ENCODE assay signal across 9 mouse cellular contexts in the genomic region with DNA sequence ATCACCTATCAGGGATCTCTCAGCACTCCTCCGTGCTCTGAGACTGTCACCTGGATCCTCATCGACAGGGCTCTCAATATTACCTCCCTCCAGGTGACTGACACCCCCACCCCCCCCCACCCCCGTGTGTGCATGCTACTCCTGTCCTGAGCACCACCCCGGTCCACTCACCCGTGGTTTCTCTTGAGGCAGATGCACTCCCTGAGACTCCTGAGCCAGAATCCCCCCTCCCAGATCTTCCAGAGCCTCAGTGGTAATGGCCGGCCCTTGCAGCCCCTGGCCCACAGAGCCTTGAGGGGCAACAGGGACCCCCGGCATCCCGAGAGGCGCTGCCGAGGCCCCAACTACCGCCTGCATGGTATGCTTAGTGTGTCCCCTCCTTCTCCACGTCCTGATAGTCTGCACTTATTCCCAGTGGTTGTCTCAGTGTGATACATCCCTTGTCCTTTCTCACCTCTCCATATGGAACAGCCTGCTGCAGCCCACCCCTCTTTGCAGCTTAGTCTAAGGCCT. TPM values are rescaled to one million over a fixed set of nuclear protein-coding genes. Genes with fewer than 3 reads are reported as not detected.
DNase-seq lines count a peak whose midpoint lies in the region; ATAC-seq and TF ChIP-seq lines count a peak whose summit lies in the region.
"Had no signal": no experiment of that assay in that cellular context is flagged by ENCODE, and none has a peak within 500 bp of the region (broad histone marks: within the 10 kb centered on the region; RNA-seq: fewer than 3 reads in every experiment).

No protein-coding gene starts in this region.

- no peak for DNase-seq in cerebellum, adult 2 months
- no peak for DNase-seq in retina, postnatal 1 day
- DNase-seq in adrenal gland, adult 18-20 months (ENCODE audit: low spot score in 2 of 2) = no peak

- peak overlapping the region; percentile 75 for H3K4me3 ChIP-seq in cerebellum, adult 2 months (replicated peaks; ENCODE audit: insufficient read depth, low read depth, low read length)
- H3K4me3 ChIP-seq in megakaryocyte, embryonic 14.5 days (replicated peaks) = peak overlapping the region; percentile 94
- H3K4me3 ChIP-seq in limb, embryonic 13.5 days = peak overlapping the region; percentile 73
- H3K4me3 ChIP-seq in stomach, embryonic 16.5 days (replicated peaks; ENCODE audit: low read length) = peak overlapping the region; percentile 71

- peaks cover 4% of the 10 kb centered on the region for H3K36me3 ChIP-seq in megakaryocyte, embryonic 14.5 days (replicated peaks; ENCODE audit: low read length)
- no peaks in the 10 kb centered on the region for H3K36me3 ChIP-seq in limb, embryonic 13.5 days
- no peaks in the 10 kb centered on the region for H3K36me3 ChIP-seq in stomach, embryonic 16.5 days (ENCODE audit: control insufficient read depth, insufficient read depth, low read length)

- no peaks in the 10 kb centered on the region for H3K9me3 ChIP-seq in megakaryocyte, embryonic 14.5 days
- no peaks in the 10 kb centered on the region for H3K9me3 ChIP-seq in limb, embryonic 13.5 days
- H3K9me3 ChIP-seq in stomach, embryonic 16.5 days (replicated peaks; ENCODE audit: control insufficient read depth, low read length) = no peaks in the 10 kb centered on the region

- H3K27ac ChIP-seq in cerebellum, adult 2 months (ENCODE audit: insufficient read depth, low read length) = peak overlapping the region; percentile 87
- peak overlapping the region; percentile 79; the same call in 1 of the 2 replicates for H3K27ac ChIP-seq in limb, embryonic 13.5 days
- H3K27ac ChIP-seq in stomach, embryonic 16.5 days (ENCODE audit: low read length) = peak overlapping the region; percentile 90

- TF ChIP-seq CTCF in cerebellum, adult 2 months (IDR thresholded peaks at IDR 0.05; ENCODE audit: borderline replicate concordance, insufficient read depth, low read depth, low read length) = no peak

- peaks cover 16% of the 10 kb centered on the region for H3K4me1 ChIP-seq in cerebellum, adult 2 months (ENCODE audit: control insufficient read depth, insufficient read depth, low read length)
- H3K4me1 ChIP-seq in megakaryocyte, embryonic 14.5 days = peaks cover 84% of the 10 kb centered on the region
- peaks cover 66% of the 10 kb centered on the region for H3K4me1 ChIP-seq in limb, embryonic 13.5 days
- H3K4me1 ChIP-seq in stomach, embryonic 16.5 days (ENCODE audit: control insufficient read depth, insufficient read depth, low read length) = peaks cover 43% of the 10 kb centered on the region

- peak overlapping the region; percentile 60 for H3K9ac ChIP-seq in limb, embryonic 13.5 days
- peak overlapping the region; percentile 77 for H3K9ac ChIP-seq in stomach, embryonic 16.5 days (ENCODE audit: low read length)

- peak overlapping the region; percentile 99 for H3K4me2 ChIP-seq in limb, embryonic 13.5 days (replicated peaks)
- H3K4me2 ChIP-seq in stomach, embryonic 16.5 days (ENCODE audit: low read depth, low read length) = peak overlapping the region; percentile 93

- no peak for ATAC-seq in cerebellum, adult (ENCODE audit: insufficient number of reproducible peaks, low FRiP score, low TSS enrichment)
- no peak for ATAC-seq in megakaryocyte, adult 5-6 weeks (ENCODE audit: poor library complexity, severe bottlenecking)
- no peak for ATAC-seq in limb, embryonic 13.5 days (ENCODE audit: low FRiP score, low read depth)
- ATAC-seq in stomach, embryonic 16.5 days (ENCODE audit: insufficient read depth, low FRiP score) = no peak

- H3K27me3 ChIP-seq in cerebellum, adult 2 months (ENCODE audit: control insufficient read depth, insufficient read depth, low read length) = no peaks in the 10 kb centered on the region
- H3K27me3 ChIP-seq in megakaryocyte, embryonic 14.5 days (replicated peaks) = peaks cover 21% of the 10 kb centered on the region
- peaks cover 21% of the 10 kb centered on the region for H3K27me3 ChIP-seq in limb, embryonic 13.5 days
- H3K27me3 ChIP-seq in stomach, embryonic 16.5 days (ENCODE audit: control insufficient read depth, insufficient read depth, low read length) = peaks cover 19% of the 10 kb centered on the region; the same call in 1 of the 2 replicates

- WGBS in cerebellum, adult 2 months = 9% methylated on average over 12 of the region's 12 CpGs
- whole genome bisulfite sequencing in limb, embryonic 13.5 days = 43% methylated on average over 12 of the region's 12 CpGs
- 38% methylated on average over 12 of the region's 12 CpGs for WGBS in stomach, embryonic 16.5 days

- no peak for TF ChIP-seq POLR2A in cerebellum, adult 2 months (IDR thresholded peaks at IDR 0.05; ENCODE audit: borderline replicate concordance, insufficient read depth, low read length)

RNA-seq across cellular contexts. Expression of gene Dbp, which starts 1.3 kb away (rescaled TPM):
- 222 and 239 TPM in 2 replicates for polyA plus RNA-seq in cerebellum, adult 2 months (2012; rRNA removed)
- 23.4 and 41.9 TPM in 2 replicates for polyA plus RNA-seq in megakaryocyte, embryonic 14.5 days (2012; ENCODE audit: insufficient read depth, low replicate concordance)
- total RNA-seq in megakaryocyte, adult 5-6 weeks (2015) = 3.3 and 4.1 TPM in 2 replicates
- total RNA-seq in megakaryocyte, adult 5-6 weeks (2017) = 3.9 and 5.9 TPM in 2 replicates
- 4.5 and 6.2 TPM in 2 replicates for polyA plus RNA-seq in limb, embryonic 13.5 days (2015; fragmentation: Nextera tagmentation; extraction: Ambion mirVana)
- polyA plus RNA-seq in stomach, embryonic 16.5 days (2015; fragmentation: Nextera tagmentation; extraction: Ambion mirVana) = 2.7 and 2.9 TPM in 2 replicates
- 10 to 100 TPM; 64.8 to 96.6 TPM for total RNA-seq in adrenal gland, adult 18-20 months (2021)

RNA-seq across cellular contexts. Expression of gene Car11, which starts 3.9 kb away (rescaled TPM):
- polyA plus RNA-seq in cerebellum, adult 2 months (2012; rRNA removed) = 164 and 166 TPM in 2 replicates
- polyA plus RNA-seq in megakaryocyte, embryonic 14.5 days (2012; ENCODE audit: insufficient read depth, low replicate concordance) = 1.1 and 3.5 TPM in 2 replicates
- total RNA-seq in megakaryocyte, adult 5-6 weeks (2015) = not detected in 2 replicates
- total RNA-seq in megakaryocyte, adult 5-6 weeks (2017) = not detected in 2 replicates
- polyA plus RNA-seq in limb, embryonic 13.5 days (2015; fragmentation: Nextera tagmentation; extraction: Ambion mirVana) = 12.2 and 12.5 TPM in 2 replicates
- 8.4 and 9.8 TPM in 2 replicates for polyA plus RNA-seq in stomach, embryonic 16.5 days (2015; fragmentation: Nextera tagmentation; extraction: Ambion mirVana)
- 10 to 100 TPM; 15.8 to 16.9 TPM for total RNA-seq in adrenal gland, adult 18-20 months (2021)
- total RNA-seq: common myeloid progenitor, adult 5-6 weeks had no signal

RNA-seq across cellular contexts. Expression of gene Sec1, which starts 9.4 kb away (rescaled TPM):
- polyA plus RNA-seq in cerebellum, adult 2 months (2012; rRNA removed) = 0.29 and 0.64 TPM in 2 replicates
- not detected in 2 replicates for polyA plus RNA-seq in megakaryocyte, embryonic 14.5 days (2012; ENCODE audit: insufficient read depth, low replicate concordance)
- total RNA-seq in megakaryocyte, adult 5-6 weeks (2015) = not detected in 2 replicates
- not detected in 2 replicates for total RNA-seq in megakaryocyte, adult 5-6 weeks (2017)
- 0.45 and 0.55 TPM in 2 replicates for polyA plus RNA-seq in limb, embryonic 13.5 days (2015; fragmentation: Nextera tagmentation; extraction: Ambion mirVana)
- 2.9 and 3.4 TPM in 2 replicates for polyA plus RNA-seq in stomach, embryonic 16.5 days (2015; fragmentation: Nextera tagmentation; extraction: Ambion mirVana)
- under 1 TPM; 0.23 to 0.35 TPM for total RNA-seq in adrenal gland, adult 18-20 months (2021)
- total RNA-seq: common myeloid progenitor, adult 5-6 weeks had no signal

RNA-seq across cellular contexts. Expression of gene Rpl18, which starts 11.7 kb away (rescaled TPM):
- 350 and 359 TPM in 2 replicates for polyA plus RNA-seq in cerebellum, adult 2 months (2012; rRNA removed)
- polyA plus RNA-seq in megakaryocyte, embryonic 14.5 days (2012; ENCODE audit: insufficient read depth, low replicate concordance) = 10,199 and 14,647 TPM in 2 replicates
- total RNA-seq in megakaryocyte, adult 5-6 weeks (2015) = 1,249 and 1,272 TPM in 2 replicates
- total RNA-seq in megakaryocyte, adult 5-6 weeks (2017) = 1,058 and 1,261 TPM in 2 replicates
- polyA plus RNA-seq in limb, embryonic 13.5 days (2015; fragmentation: Nextera tagmentation; extraction: Ambion mirVana) = 1,016 and 1,039 TPM in 2 replicates
- 915 and 1,024 TPM in 2 replicates for polyA plus RNA-seq in stomach, embryonic 16.5 days (2015; fragmentation: Nextera tagmentation; extraction: Ambion mirVana)
- total RNA-seq in adrenal gland, adult 18-20 months (2021) = 100 to 1,000 TPM; 934 to 965 TPM

RNA-seq across cellular contexts. Expression of gene Sphk2, which starts 14.2 kb away (rescaled TPM):
- polyA plus RNA-seq in cerebellum, adult 2 months (2012; rRNA removed) = 27.7 and 29.3 TPM in 2 replicates
- 242 and 413 TPM in 2 replicates for polyA plus RNA-seq in megakaryocyte, embryonic 14.5 days (2012; ENCODE audit: insufficient read depth, low replicate concordance)
- total RNA-seq in megakaryocyte, adult 5-6 weeks (2015) = 14.6 and 21.2 TPM in 2 replicates
- total RNA-seq in megakaryocyte, adult 5-6 weeks (2017) = 13.7 and 15.7 TPM in 2 replicates
- polyA plus RNA-seq in limb, embryonic 13.5 days (2015; fragmentation: Nextera tagmentation; extraction: Ambion mirVana) = 33.4 and 36.0 TPM in 2 replicates
- 38.9 and 45.9 TPM in 2 replicates for polyA plus RNA-seq in stomach, embryonic 16.5 days (2015; fragmentation: Nextera tagmentation; extraction: Ambion mirVana)
- total RNA-seq in adrenal gland, adult 18-20 months (2021) = 10 to 100 TPM; 37.7 to 42.0 TPM

Comparison
In these comparisons a context has a peak if more than half of its experiments do, and no peak if none do; other contexts are left out.
1. RNA of gene Car11, which starts 3.9 kb away (polyA plus RNA-seq): 164 to 166 TPM in cerebellum, adult 2 months; 12.2 to 12.5 TPM in limb, embryonic 13.5 days, 8.4 to 9.8 TPM in stomach, embryonic 16.5 days and 1.1 to 3.5 TPM in megakaryocyte, embryonic 14.5 days; every median in the first group is over 10 times any median in the second.
2. Peak in every context shown above with its lines, with median percentiles within 50 percentile points of each other: H3K27ac ChIP-seq and H3K4me3 ChIP-seq.